ENCODE assay signal across 14 mouse cellular contexts in the genomic region with DNA sequence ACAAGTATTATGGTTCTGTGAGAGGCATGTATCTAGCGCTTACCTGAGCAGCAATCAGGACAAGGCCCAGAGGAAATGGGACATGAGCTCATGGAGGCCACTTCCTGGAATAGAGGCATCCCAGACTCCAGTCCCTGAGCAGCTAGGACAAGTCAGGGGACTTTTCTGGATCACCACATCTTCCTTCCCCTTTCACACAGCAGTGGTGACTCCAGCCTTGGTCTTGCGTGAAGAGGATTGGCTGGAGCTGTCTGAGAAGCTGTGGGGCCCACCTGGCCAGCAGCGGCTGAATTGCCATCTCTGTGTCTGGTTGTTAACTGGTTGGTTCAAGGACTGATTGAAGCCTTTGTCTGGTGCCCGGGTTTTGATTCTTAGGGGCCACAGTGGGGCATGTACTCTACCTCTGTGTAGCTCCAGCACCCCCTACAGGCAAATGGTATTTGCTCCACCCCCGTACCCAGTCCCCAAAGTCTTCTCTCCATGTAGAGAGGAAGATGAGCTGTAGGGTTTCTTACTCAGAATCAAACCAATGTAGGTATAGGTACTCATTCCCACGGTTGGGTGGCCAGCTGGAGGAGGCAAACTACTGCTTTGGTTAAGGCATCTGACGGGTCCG. TPM values are rescaled to one million over a fixed set of nuclear protein-coding genes. Genes with fewer than 3 reads are reported as not detected.
DNase-seq lines count a peak whose midpoint lies in the region; ATAC-seq and TF ChIP-seq lines count a peak whose summit lies in the region.
"Had no signal": no experiment of that assay in that cellular context is flagged by ENCODE, and none has a peak within 500 bp of the region (broad histone marks: within the 10 kb centered on the region; RNA-seq: fewer than 3 reads in every experiment).

No protein-coding gene starts in this region.

- H3K4me3 ChIP-seq in gastrocnemius, adult 2 months = no peak overlapping the region
- no peak overlapping the region for H3K4me3 ChIP-seq in cortical plate, adult 2 months (ENCODE audit: insufficient read depth, low read length)
- H3K4me3 ChIP-seq in spleen, adult 2 months (ENCODE audit: extremely low read depth, insufficient read depth, insufficient read length) = no peak overlapping the region
- no peak overlapping the region for H3K4me3 ChIP-seq in hindbrain, postnatal 0 days (ENCODE audit: low read length)
- H3K4me3 ChIP-seq: heart, embryonic 13.5 days; limb, embryonic 13.5 days; midbrain, embryonic 12.5 days had no signal

- H3K9me3 ChIP-seq in hindbrain, postnatal 0 days (ENCODE audit: low read length) = no peaks in the 10 kb centered on the region
- H3K9me3 ChIP-seq: heart, embryonic 13.5 days; limb, embryonic 13.5 days; midbrain, embryonic 12.5 days had no signal

- no peak for TF ChIP-seq POLR2A in cortical plate, adult 2 months (IDR thresholded peaks at IDR 0.05; ENCODE audit: extremely low read depth, insufficient read depth, low read length)
- no peak for TF ChIP-seq POLR2A in spleen, adult 2 months (IDR thresholded peaks at IDR 0.05; ENCODE audit: low read depth, low read length)

- DNase-seq in gastrocnemius, adult 2 months = no peak
- no peak for DNase-seq in gastrocnemius, postnatal 10 days
- DNase-seq in CD4-positive, CD25-positive, alpha-beta regulatory T cell, adult 2 months (ENCODE audit: low read depth, low spot score) = peak; percentile 79
- DNase-seq in spleen, adult 2 months (ENCODE audit: low read depth in 1 of 2, low spot score in 2 of 2) = peak; percentile 33 to 57
- no peak for DNase-seq in right cerebral cortex, postnatal 25 days
- DNase-seq in hindbrain, postnatal 0 days (ENCODE audit: low spot score) = no peak
- DNase-seq in urinary bladder, postnatal 25 days (ENCODE audit: low spot score) = no peak
- DNase-seq: cerebellum, postnatal 10 days had no signal

- H3K27me3 ChIP-seq in spleen, adult 2 months (ENCODE audit: control insufficient read depth, insufficient read depth, low read length) = no peaks in the 10 kb centered on the region
- no peaks in the 10 kb centered on the region for H3K27me3 ChIP-seq in hindbrain, postnatal 0 days (ENCODE audit: insufficient read depth, low read length)
- H3K27me3 ChIP-seq: heart, embryonic 13.5 days; limb, embryonic 13.5 days; midbrain, embryonic 12.5 days had no signal

- intact Hi-C loops in gastrocnemius, adult 2 months (cut with DNase I) = loop anchor here (5.0 kb wide), 1 partner anchor 346 kb away; no protein-coding TSS in a partner anchor

- peaks cover 18% of the 10 kb centered on the region for H3K36me3 ChIP-seq in spleen, adult 2 months (ENCODE audit: control insufficient read depth, insufficient read depth, low read length)
- no peaks in the 10 kb centered on the region for H3K36me3 ChIP-seq in hindbrain, postnatal 0 days (ENCODE audit: insufficient read depth, low read length)
- H3K36me3 ChIP-seq: heart, embryonic 13.5 days; limb, embryonic 13.5 days; midbrain, embryonic 12.5 days had no signal

- WGBS in spleen, adult 2 months = 69% methylated on average over 8 of the region's 8 CpGs
- WGBS in hindbrain, postnatal 0 days = 79% methylated on average over 8 of the region's 8 CpGs

- no peak overlapping the region for H3K4me2 ChIP-seq in hindbrain, postnatal 0 days (ENCODE audit: low read depth, low read length)
- H3K4me2 ChIP-seq: heart, embryonic 13.5 days; limb, embryonic 13.5 days; midbrain, embryonic 12.5 days had no signal

- no peak overlapping the region for H3K27ac ChIP-seq in gastrocnemius, adult 2 months
- H3K27ac ChIP-seq in cortical plate, adult 2 months (ENCODE audit: insufficient read depth, low read length) = no peak overlapping the region
- no peak overlapping the region for H3K27ac ChIP-seq in spleen, adult 2 months (ENCODE audit: insufficient read depth, low read length)
- no peak overlapping the region for H3K27ac ChIP-seq in hindbrain, postnatal 0 days
- H3K27ac ChIP-seq: heart, embryonic 13.5 days; limb, embryonic 13.5 days; midbrain, embryonic 12.5 days had no signal

- ATAC-seq in hindbrain, postnatal 0 days = no peak

- peak; percentile 61 for TF ChIP-seq CTCF in gastrocnemius, adult 2 months (IDR thresholded peaks at IDR 0.05)
- TF ChIP-seq CTCF in cortical plate, adult 2 months (IDR thresholded peaks at IDR 0.05; ENCODE audit: extremely low read depth, insufficient read depth, low read length) = peak; percentile 18; the same call in 1 of the 2 replicates
- peak; percentile 52; the same call in 1 of the 2 replicates for TF ChIP-seq CTCF in spleen, adult 2 months (IDR thresholded peaks at IDR 0.05; ENCODE audit: extremely low read depth, insufficient read depth, insufficient read length, insufficient replicate concordance)
- no peak for TF ChIP-seq CTCF in hindbrain, postnatal 0 days (IDR thresholded peaks at IDR 0.05; ENCODE audit: low read depth)

- no peaks in the 10 kb centered on the region for H3K4me1 ChIP-seq in cortical plate, adult 2 months (ENCODE audit: control insufficient read depth, insufficient read depth, low read length)
- H3K4me1 ChIP-seq in spleen, adult 2 months (ENCODE audit: control insufficient read depth, insufficient read depth, insufficient read length) = no peaks in the 10 kb centered on the region
- H3K4me1 ChIP-seq in hindbrain, postnatal 0 days (ENCODE audit: insufficient read depth, low read length) = no peaks in the 10 kb centered on the region
- H3K4me1 ChIP-seq: heart, embryonic 13.5 days; midbrain, embryonic 12.5 days had no signal

- H3K9ac ChIP-seq in hindbrain, postnatal 0 days (replicated peaks; ENCODE audit: low read length) = no peak overlapping the region
- H3K9ac ChIP-seq: heart, embryonic 13.5 days; limb, embryonic 13.5 days; midbrain, embryonic 12.5 days had no signal

RNA-seq across cellular contexts. Expression of a gene that starts 15.0 kb away (rescaled TPM):
- not detected for total RNA-seq in gastrocnemius, adult 2 months (2021)
- total RNA-seq in gastrocnemius, postnatal 10 days (2021) = under 1 TPM; 0.05 to 0.07 TPM
- 5.8 and 6.4 TPM in 2 replicates for polyA plus RNA-seq in cortical plate, adult 2 months (2012; rRNA removed)
- 6.7 and 6.9 TPM in 2 replicates for polyA plus RNA-seq in spleen, adult 2 months (2012; rRNA removed)
- 0.05 TPM in 1 of 2 replicates, not detected in the other for total RNA-seq in hindbrain, postnatal 0 days (2014; rRNA removed)
- not detected in 2 replicates for polyA plus RNA-seq in hindbrain, postnatal 0 days (2015; fragmentation: Nextera tagmentation; extraction: Ambion mirVana)
- polyA plus RNA-seq: C2C12; kidney, embryonic 14.5 days had no signal

Comparison
In these comparisons a context has a peak if more than half of its experiments do, and no peak if none do; other contexts are left out.
1. DNase-seq: peak in CD4-positive, CD25-positive, alpha-beta regulatory T cell, adult 2 months (single experiment) and spleen, adult 2 months (2 of 2); none in gastrocnemius, adult 2 months (single experiment), gastrocnemius, postnatal 10 days (single experiment), right cerebral cortex, postnatal 25 days (single experiment), hindbrain, postnatal 0 days (single experiment) and urinary bladder, postnatal 25 days (single experiment).